Mouse (Mus musculus): Measurements from ENCODE around the gene Snx20. TPM values are rescaled to one million over a fixed set of nuclear protein-coding genes. Genes with fewer than 3 reads are reported as not detected.
"Not testable (repeated sequence)": the region's sequence is repeated elsewhere in the genome, so short reads cannot be mapped to it uniquely, and the experiment has no call there.

The Snx20 gene
- polyA plus RNA-seq, 1 experiment from 2014 or later: 0.93 TPM

GRCm38 (mm10) chr8:88664121-88664520 is 28.2 kb upstream of the Snx20 start:
- H3K27me3 ChIP-seq: no peaks in the 10 kb centered on the region
- peaks cover 14% of the 10 kb centered on the region for H3K4me1 ChIP-seq
- H3K36me3 ChIP-seq (replicated peaks): no peaks in the 10 kb centered on the region
- no peak for ATAC-seq (ENCODE audit: low FRiP score)
- no peak overlapping the region for H3K4me2 ChIP-seq
- no peaks in the 10 kb centered on the region for H3K9me3 ChIP-seq
- WGBS: 84% methylated on average over 16 of the region's 16 CpGs
- H3K4me3 ChIP-seq (replicated peaks): no peak overlapping the region
- H3K9ac ChIP-seq: no peak overlapping the region
- H3K27ac ChIP-seq: no peak overlapping the region

- no peaks in the 10 kb centered on the region for H3K4me1 ChIP-seq
- no peaks in the 10 kb centered on the region for H3K9me3 ChIP-seq
- no peak overlapping the region for H3K27ac ChIP-seq
- H3K36me3 ChIP-seq (replicated peaks): no peaks in the 10 kb centered on the region
- no peak overlapping the region for H3K4me3 ChIP-seq (replicated peaks)
- H3K4me2 ChIP-seq: no peak overlapping the region
- H3K9ac ChIP-seq: no peak overlapping the region
- H3K27me3 ChIP-seq: no peaks in the 10 kb centered on the region
- 80% methylated on average over 6 of the region's 6 CpGs for WGBS
- no peak for ATAC-seq (ENCODE audit: low FRiP score)
Observed at GRCm38 (mm10) chr8:88662401-88662821, 26.5 kb upstream of the Snx20 start.

DNA sequence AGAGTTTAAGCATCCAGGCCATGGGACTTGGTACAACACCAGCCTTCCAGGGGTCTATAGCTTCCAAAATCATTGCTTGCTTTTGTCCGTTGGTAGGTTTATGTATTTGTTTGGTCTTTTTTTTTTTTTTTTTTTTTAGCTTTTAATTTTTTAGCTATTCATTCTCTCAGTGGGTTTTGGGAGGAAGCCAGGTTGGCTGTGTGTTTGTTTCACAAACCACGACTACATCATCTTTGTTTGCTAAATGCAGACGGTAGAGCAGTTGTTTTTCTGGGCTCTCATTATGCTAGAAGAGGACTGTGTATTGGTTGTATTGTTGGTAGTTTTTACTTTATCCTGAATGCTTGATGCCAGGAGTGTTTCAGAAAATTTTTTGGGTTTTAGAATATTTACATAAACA is 23.9 kb upstream of the Snx20 start:
- ATAC-seq (ENCODE audit: low FRiP score): no peak
- Histone ChIP-seq H3K9ac (no peak overlapping the region), H3K27ac (no peak overlapping the region), H3K36me3 (replicated peaks) (no peaks in the 10 kb centered on the region), H3K4me3 (replicated peaks) (no peak overlapping the region), H3K4me2 (no peak overlapping the region), H3K27me3 (no peaks in the 10 kb centered on the region), H3K4me1 (no peaks in the 10 kb centered on the region), H3K9me3 (no peaks in the 10 kb centered on the region)
- WGBS: 72% methylated on average over 3 of the region's 3 CpGs

- Histone ChIP-seq H3K9ac (no peak overlapping the region), H3K4me3 (replicated peaks) (no peak overlapping the region), H3K9me3 (no peaks in the 10 kb centered on the region), H3K36me3 (replicated peaks) (no peaks in the 10 kb centered on the region), H3K27ac (no peak overlapping the region), H3K4me1 (no peaks in the 10 kb centered on the region), H3K27me3 (no peaks in the 10 kb centered on the region), H3K4me2 (no peak overlapping the region)
- ATAC-seq (ENCODE audit: low FRiP score): no peak
Observed at GRCm38 (mm10) chr8:88655334-88655733, 19.4 kb upstream of the Snx20 start.

- WGBS: 70% methylated on average over 4 of the region's 4 CpGs
- Histone ChIP-seq H3K4me1 (peaks cover 13% of the 10 kb centered on the region), H3K27me3 (peaks cover 34% of the 10 kb centered on the region)
- H3K36me3 ChIP-seq (replicated peaks); ATAC-seq (ENCODE audit: low FRiP score); H3K9ac ChIP-seq; H3K4me3 ChIP-seq (replicated peaks); H3K27ac ChIP-seq; H3K9me3 ChIP-seq; H3K4me2 ChIP-seq: not testable (repeated sequence)
Observed at GRCm38 (mm10) chr8:88651122-88651521, 15.2 kb upstream of the Snx20 start.

GRCm38 (mm10) chr8:88650016-88650708 is 14.2 kb upstream of the Snx20 start:
- no peaks in the 10 kb centered on the region for H3K36me3 ChIP-seq (replicated peaks)
- H3K4me1 ChIP-seq: peaks cover 13% of the 10 kb centered on the region
- H3K9ac ChIP-seq: no peak overlapping the region
- peaks cover 38% of the 10 kb centered on the region for H3K27me3 ChIP-seq
- H3K4me2 ChIP-seq: no peak overlapping the region
- H3K27ac ChIP-seq: no peak overlapping the region
- H3K4me3 ChIP-seq (replicated peaks): no peak overlapping the region
- 79% methylated on average over 6 of the region's 6 CpGs for WGBS
- ATAC-seq (ENCODE audit: low FRiP score): no peak
- no peaks in the 10 kb centered on the region for H3K9me3 ChIP-seq

DNA sequence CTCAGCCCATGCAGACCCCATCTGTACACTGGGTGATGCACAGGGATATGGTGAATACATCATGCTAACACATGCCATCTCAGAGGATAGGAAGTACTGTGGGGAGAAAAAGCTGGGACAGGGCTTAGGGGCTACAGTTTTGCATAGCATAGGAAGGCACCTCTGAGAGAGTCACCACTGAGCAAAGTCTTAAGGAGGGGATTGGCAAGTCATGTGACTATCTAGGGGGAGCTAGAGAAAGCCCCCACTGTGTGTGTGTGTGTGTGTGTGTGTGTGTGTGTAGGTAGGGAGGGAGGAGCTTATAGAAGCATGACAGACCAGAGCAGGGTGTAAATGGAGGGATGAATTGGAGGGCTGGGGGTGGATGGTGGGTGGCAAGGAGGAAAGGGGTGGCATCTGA is 12.4 kb upstream of the Snx20 start:
- 0 out of 2 replicates have a peak overlapping the region, but pooled peaks have one; percentile 70 for H3K4me2 ChIP-seq
- no peaks in the 10 kb centered on the region for H3K9me3 ChIP-seq
- no peak overlapping the region for H3K4me3 ChIP-seq (replicated peaks)
- peaks cover 13% of the 10 kb centered on the region for H3K4me1 ChIP-seq
- H3K27ac ChIP-seq: no peak overlapping the region
- ATAC-seq (ENCODE audit: low FRiP score): no peak
- H3K9ac ChIP-seq: no peak overlapping the region
- peaks cover 39% of the 10 kb centered on the region for H3K27me3 ChIP-seq
- H3K36me3 ChIP-seq (replicated peaks): no peaks in the 10 kb centered on the region

DNA sequence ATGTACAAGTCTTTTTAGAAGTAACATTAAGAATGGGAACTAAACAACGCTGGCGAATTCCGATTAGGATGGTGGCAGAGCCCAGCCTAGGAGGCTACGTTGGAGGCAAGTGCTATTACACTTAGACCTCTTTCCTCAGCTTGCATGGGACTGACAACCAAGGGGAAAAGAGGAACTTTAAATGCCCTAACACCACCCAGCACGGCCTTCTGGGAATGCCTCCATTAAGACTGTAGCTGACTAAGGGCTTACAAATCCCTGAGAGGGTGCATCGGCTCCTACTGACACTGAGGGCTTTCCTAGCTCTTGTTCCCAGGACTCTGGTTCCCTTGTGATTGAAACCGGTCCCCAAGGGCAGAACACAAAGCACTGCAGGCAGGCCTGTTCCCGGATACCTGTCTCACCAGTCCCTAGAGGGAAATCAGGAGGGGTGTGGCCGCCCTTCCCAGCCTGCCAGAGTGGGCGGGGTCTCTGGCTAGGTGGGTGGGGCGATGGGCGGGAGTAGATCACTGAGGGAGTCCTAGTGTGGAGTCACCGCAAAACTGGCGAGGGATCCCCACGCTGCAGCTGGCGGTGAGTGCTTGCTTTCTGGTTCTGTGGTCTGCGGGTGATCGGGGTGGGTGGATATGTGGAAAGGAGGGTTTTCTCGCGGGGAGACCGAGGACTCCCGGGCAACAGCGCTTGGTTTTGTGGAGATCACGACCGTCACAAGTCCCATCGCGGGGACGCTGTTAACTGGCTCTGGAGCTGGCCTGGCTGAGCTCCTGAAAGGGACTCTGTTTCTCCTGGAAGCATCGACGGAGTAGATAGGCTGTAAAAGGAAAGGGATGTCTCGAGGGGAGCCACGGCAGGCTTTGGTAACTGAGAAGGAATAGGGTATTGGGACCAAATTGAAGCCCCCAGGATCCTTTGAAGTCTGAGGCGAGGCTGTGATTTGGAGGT is 11.2 kb upstream of the Snx20 start, which contains the start of gene Nod2:
TSS of gene Nod2 (plus strand) at position 479 of the 942 bp plus-strand sequence.
- no peaks in the 10 kb centered on the region for H3K36me3 ChIP-seq (replicated peaks)
- peaks cover 13% of the 10 kb centered on the region for H3K4me1 ChIP-seq
- peak within 1 kb of the TSS; percentile 70 for H3K4me2 ChIP-seq
- peak within 1 kb of the TSS; percentile 38 for H3K9ac ChIP-seq
- 8% methylated on average over 33 of the region's 33 CpGs for WGBS
- no peaks in the 10 kb centered on the region for H3K9me3 ChIP-seq
- no peak within 1 kb of the TSS for H3K27ac ChIP-seq
- peaks cover 39% of the 10 kb centered on the region for H3K27me3 ChIP-seq
- peak; percentile 53; the same call in 1 of the 2 replicates for ATAC-seq (ENCODE audit: low FRiP score)
- peak within 1 kb of the TSS; percentile 44 for H3K4me3 ChIP-seq (replicated peaks)

GRCm38 (mm10) chr8:88642734-88643564 is 7.0 kb upstream of the Snx20 start:
- Histone ChIP-seq H3K4me2 (no peak overlapping the region), H3K27me3 (peaks cover 22% of the 10 kb centered on the region), H3K9me3 (no peaks in the 10 kb centered on the region), H3K36me3 (replicated peaks) (no peaks in the 10 kb centered on the region), H3K27ac (no peak overlapping the region), H3K4me3 (replicated peaks) (no peak overlapping the region), H3K4me1 (peaks cover 12% of the 10 kb centered on the region), H3K9ac (no peak overlapping the region)
- ATAC-seq (ENCODE audit: low FRiP score): no peak
- 38% methylated on average over 5 of the region's 5 CpGs for WGBS

- Histone ChIP-seq H3K9ac (no peak overlapping the region), H3K4me1 (no peaks in the 10 kb centered on the region), H3K4me3 (replicated peaks) (no peak overlapping the region), H3K4me2 (no peak overlapping the region), H3K36me3 (replicated peaks) (no peaks in the 10 kb centered on the region), H3K27me3 (no peaks in the 10 kb centered on the region; the same call in 1 of the 2 replicates), H3K27ac (no peak overlapping the region), H3K9me3 (no peaks in the 10 kb centered on the region)
- 95% methylated on average over 3 of the region's 3 CpGs for WGBS
- ATAC-seq (ENCODE audit: low FRiP score): no peak
Observed at GRCm38 (mm10) chr8:88638908-88639307, 3.0 kb upstream of the Snx20 start.

DNA sequence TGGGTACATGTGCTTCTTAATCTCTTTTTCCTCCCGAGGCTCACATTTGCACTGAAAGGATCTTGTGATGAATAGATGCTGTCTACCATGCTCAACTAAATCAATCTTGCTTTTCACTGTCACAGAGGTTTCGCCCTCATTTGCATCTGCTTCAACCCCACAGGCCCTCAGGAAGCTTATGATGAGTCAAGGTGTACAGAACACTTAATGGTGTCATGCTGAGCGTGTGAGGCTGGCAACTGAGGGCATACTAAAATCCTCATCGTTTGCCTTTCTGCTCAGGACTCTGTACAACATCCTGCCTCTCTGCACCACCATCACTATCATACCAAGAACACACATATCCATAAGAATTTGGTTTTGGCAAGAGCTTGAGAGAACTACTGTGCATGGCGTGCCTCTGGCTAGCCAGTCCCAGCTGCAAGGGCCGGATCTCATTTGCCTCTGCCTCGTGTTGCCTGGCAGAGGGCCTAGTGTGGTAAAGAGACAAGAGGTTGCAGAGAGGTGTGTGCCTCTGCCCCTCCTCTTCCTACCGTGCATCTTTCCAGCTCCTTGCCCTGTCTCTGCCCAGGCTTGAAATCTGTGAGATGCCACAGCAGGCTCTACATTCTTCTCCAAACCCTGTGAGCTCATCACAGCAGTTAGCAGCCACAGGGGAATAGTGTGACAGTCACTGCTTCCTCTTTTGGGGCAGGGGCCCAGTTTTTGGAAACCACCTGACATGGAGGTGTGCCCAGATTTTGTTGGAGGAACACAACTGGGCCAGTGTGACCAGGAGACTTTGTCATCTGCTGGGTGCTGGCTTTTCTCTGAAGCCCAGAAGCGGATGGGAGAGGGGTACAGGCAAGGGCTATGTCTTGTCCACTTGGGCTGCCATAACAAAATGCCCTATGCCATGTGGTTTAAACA is 1.4 kb upstream of the Snx20 start:
- Histone ChIP-seq H3K4me2 (no peak overlapping the region), H3K4me1 (no peaks in the 10 kb centered on the region), H3K4me3 (replicated peaks) (no peak overlapping the region), H3K27me3 (peaks cover 4% of the 10 kb centered on the region; the same call in 1 of the 2 replicates), H3K9ac (no peak overlapping the region), H3K9me3 (no peaks in the 10 kb centered on the region), H3K36me3 (replicated peaks) (no peaks in the 10 kb centered on the region), H3K27ac (no peak overlapping the region)
- ATAC-seq (ENCODE audit: low FRiP score): no peak
- 72% methylated on average over 9 of the region's 9 CpGs for WGBS

All from forebrain, embryonic 12.5 days (tissue).